Mouse (Mus musculus): Measurements from ENCODE around the gene Cip2a. TPM values are rescaled to one million over a fixed set of nuclear protein-coding genes. Genes with fewer than 3 reads are reported as not detected.

The Cip2a gene
- polyA plus RNA-seq, 1 experiment from 2014 or later, result 34.0 TPM

Other genes starting within 250 kb of the Cip2a start
- not detected in 2 replicates for gene Trat1, start 222.2 kb upstream of the Cip2a start, polyA plus RNA-seq (2014; fragmentation: Nextera tagmentation; extraction: Ambion mirVana)
- not detected in 2 replicates for gene Retnlb, start 177.3 kb upstream of the Cip2a start, polyA plus RNA-seq (2014; fragmentation: Nextera tagmentation; extraction: Ambion mirVana)
- gene Retnla, start 151.6 kb upstream of the Cip2a start, polyA plus RNA-seq (2014; fragmentation: Nextera tagmentation; extraction: Ambion mirVana), result not detected in 2 replicates
- gene Retnlg, start 121.6 kb upstream of the Cip2a start, polyA plus RNA-seq (2014; fragmentation: Nextera tagmentation; extraction: Ambion mirVana), result not detected in 2 replicates
- 23.6 and 25.5 TPM in 2 replicates for gene Dzip3, start within 50 bp of the Cip2a start, polyA plus RNA-seq (2014; fragmentation: Nextera tagmentation; extraction: Ambion mirVana)
- gene Myh15, start 63.3 kb downstream of the Cip2a start, polyA plus RNA-seq (2014; fragmentation: Nextera tagmentation; extraction: Ambion mirVana), result not detected in 2 replicates